Mouse (Mus musculus) lung, adult 2 months (tissue): ENCODE results near the gene Camkmt.

ENCODE experiments used
- CTCF ChIP-seq: fragments of 200-500 bp; IDR thresholded peaks from 2 replicates; pipeline ENCODE4 v1.5.1; 2011; ENCODE audit warnings: mild to moderate bottlenecking, low read length, control low read depth; ENCODE audit not compliant: insufficient read depth
- POLR2A ChIP-seq: fragments of 200-500 bp; IDR thresholded peaks from 2 replicates; pipeline ENCODE4 v1.6.1; 2011; ENCODE audit warnings: low read depth, mild to moderate bottlenecking, control low read depth, low read length, borderline replicate concordance; ENCODE audit errors: extremely low read depth

DNA sequence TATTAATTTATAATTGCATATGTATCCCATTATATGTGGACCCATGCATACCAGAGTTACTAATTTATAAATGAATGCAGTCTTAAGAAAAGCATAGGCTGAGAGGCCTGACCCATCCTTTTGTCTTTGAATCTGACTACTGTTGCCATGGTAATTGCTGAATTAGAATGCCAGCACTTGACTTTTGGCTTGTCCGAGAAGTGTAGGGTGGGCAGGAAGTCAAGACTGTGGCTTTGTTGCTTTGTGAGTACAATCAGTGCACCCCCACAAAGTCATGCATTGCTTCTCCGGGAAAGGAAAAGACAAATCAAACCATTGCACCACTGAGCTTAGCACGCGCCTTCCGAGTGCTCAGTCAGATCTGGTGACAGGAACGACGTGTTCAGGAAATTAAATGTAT is 11.4 kb downstream of the Camkmt start:
- TF ChIP-seq CTCF (no peak), POLR2A (no peak)
